In the genomic region with DNA sequence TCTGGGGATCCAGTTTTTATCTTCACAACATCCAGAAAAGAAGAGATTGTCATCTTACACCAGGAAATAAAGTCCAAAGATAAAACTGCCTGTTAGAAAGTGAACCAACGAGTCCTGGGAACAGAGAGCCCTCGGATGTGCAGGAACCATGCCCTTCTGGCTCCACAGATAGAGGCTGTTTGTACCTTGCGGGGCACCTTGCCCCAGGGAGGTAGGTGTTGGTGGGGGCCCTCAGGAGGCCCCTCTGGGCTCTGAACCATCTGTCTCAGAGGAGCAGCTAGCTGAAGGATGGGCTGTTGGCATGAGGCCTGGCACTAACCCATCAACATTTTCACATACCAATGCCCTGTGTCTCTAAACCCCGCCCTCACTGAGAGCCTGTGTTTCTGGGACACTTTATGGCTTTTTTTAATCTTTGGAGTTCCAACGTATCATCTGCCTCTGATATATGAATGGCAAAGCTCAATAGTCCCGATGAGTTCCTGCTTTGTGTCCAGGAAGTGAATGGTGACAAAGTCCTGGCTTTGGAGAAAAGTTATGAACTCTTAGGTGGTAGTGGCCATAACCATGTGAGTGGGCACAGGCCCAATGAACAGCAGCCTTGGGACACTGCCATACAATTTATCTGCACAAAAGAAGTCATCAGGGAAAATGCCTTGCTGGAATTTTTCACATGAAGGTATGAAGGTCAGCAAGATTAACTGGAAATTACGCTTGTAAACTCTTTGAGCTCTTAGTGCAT, we compare ENCODE assay signal across 34 mouse cellular contexts. TPM values are rescaled to one million over a fixed set of nuclear protein-coding genes. Genes with fewer than 3 reads are reported as not detected.
DNase-seq lines count a peak whose midpoint lies in the region; ATAC-seq lines count a peak whose summit lies in the region.
"Had no signal": no experiment of that assay in that cellular context is flagged by ENCODE, and none has a peak within 500 bp of the region (broad histone marks: within the 10 kb centered on the region; RNA-seq: fewer than 3 reads in every experiment).

No protein-coding gene starts in this region.

- 78% methylated on average over 7 of the region's 7 CpGs for WGBS in heart, embryonic 10.5 days
- 75% methylated on average over 7 of the region's 7 CpGs for WGBS in intestine, embryonic 15.5 days

- H3K4me1 ChIP-seq in heart, embryonic 10.5 days: peaks cover 2% of the 10 kb centered on the region; the same call in 1 of the 2 replicates
- H3K4me1 ChIP-seq in intestine, embryonic 15.5 days (replicated peaks): no peaks in the 10 kb centered on the region
- H3K4me1 ChIP-seq: embryonic facial prominence, embryonic 12.5 days; heart, embryonic 12.5 days; hindbrain, embryonic 12.5 days; liver, embryonic 12.5 days; midbrain, embryonic 12.5 days; neural tube, embryonic 12.5 days had no signal

- H3K4me2 ChIP-seq in intestine, embryonic 15.5 days (replicated peaks): no peak overlapping the region
- H3K4me2 ChIP-seq: embryonic facial prominence, embryonic 12.5 days; heart, embryonic 12.5 days; hindbrain, embryonic 12.5 days; liver, embryonic 12.5 days; midbrain, embryonic 12.5 days; neural tube, embryonic 12.5 days had no signal

- H3K4me3 ChIP-seq in heart, embryonic 10.5 days: no peak overlapping the region
- no peak overlapping the region for H3K4me3 ChIP-seq in intestine, embryonic 15.5 days (replicated peaks)
- H3K4me3 ChIP-seq: embryonic facial prominence, embryonic 12.5 days; heart, embryonic 12.5 days; hindbrain, embryonic 12.5 days; liver, embryonic 12.5 days; midbrain, embryonic 12.5 days; myocyte; neural tube, embryonic 12.5 days had no signal

- intact Hi-C loops in heart, postnatal 10 days (cut with DNase I): no loop called here

- ATAC-seq in intestine, embryonic 15.5 days: peak; percentile 81
- ATAC-seq: activated CD4-positive, CD25-positive, alpha-beta regulatory T cell, adult 4 months; forebrain, embryonic 14.5 days; hindbrain, postnatal 0 days; liver, embryonic 12.5 days; liver, postnatal 0 days had no signal

- H3K27me3 ChIP-seq in heart, embryonic 10.5 days (ENCODE audit: insufficient read depth, poor library complexity, severe bottlenecking): no peaks in the 10 kb centered on the region
- H3K27me3 ChIP-seq in intestine, embryonic 15.5 days (replicated peaks): no peaks in the 10 kb centered on the region
- H3K27me3 ChIP-seq: embryonic facial prominence, embryonic 12.5 days; heart, embryonic 12.5 days; hindbrain, embryonic 12.5 days; liver, embryonic 12.5 days; midbrain, embryonic 12.5 days; neural tube, embryonic 12.5 days had no signal

- H3K36me3 ChIP-seq in heart, embryonic 10.5 days: no peaks in the 10 kb centered on the region
- no peaks in the 10 kb centered on the region for H3K36me3 ChIP-seq in intestine, embryonic 15.5 days
- H3K36me3 ChIP-seq: embryonic facial prominence, embryonic 12.5 days; heart, embryonic 12.5 days; hindbrain, embryonic 12.5 days; liver, embryonic 12.5 days; midbrain, embryonic 12.5 days; neural tube, embryonic 12.5 days had no signal

- no peak overlapping the region for H3K9ac ChIP-seq in intestine, embryonic 15.5 days
- H3K9ac ChIP-seq: embryonic facial prominence, embryonic 12.5 days; heart, embryonic 12.5 days; hindbrain, embryonic 12.5 days; liver, embryonic 12.5 days; liver, postnatal 0 days; midbrain, embryonic 12.5 days; neural tube, embryonic 12.5 days had no signal

- H3K9me3 ChIP-seq in heart, embryonic 10.5 days: no peaks in the 10 kb centered on the region
- H3K9me3 ChIP-seq in intestine, embryonic 15.5 days: no peaks in the 10 kb centered on the region
- H3K9me3 ChIP-seq: embryonic facial prominence, embryonic 12.5 days; heart, embryonic 12.5 days; hindbrain, embryonic 12.5 days; liver, embryonic 12.5 days; midbrain, embryonic 12.5 days; neural tube, embryonic 12.5 days had no signal

- peak; percentile 40 to 54 for DNase-seq in heart, postnatal 10 days
- no peak for DNase-seq in heart, embryonic 10.5 days (ENCODE audit: low spot score)
- peak; percentile 55 for DNase-seq in kidney, postnatal 14 days
- no peak for DNase-seq in kidney, adult 11 months
- DNase-seq in layer of hippocampus, adult 18-20 months (ENCODE audit: low spot score in 2 of 2): no peak
- DNase-seq in yolk sac, embryonic 10.5 days (ENCODE audit: low spot score): no peak
- DNase-seq: adrenal gland, postnatal 10 days; B cell, adult 2 months; cerebellum, adult 11-12 months; cerebellum, adult 9-11 months; embryo, embryonic 11 days; gastrocnemius, postnatal 25 days; heart, adult 11 months; layer of hippocampus, postnatal 36 days; left cerebral cortex, postnatal 4 days; liver, postnatal 0 days; lung, postnatal 36 days; right cerebral cortex, adult 18-20 months; thymus, adult 18-20 months; thymus, postnatal 25 days had no signal

- H3K27ac ChIP-seq in heart, embryonic 10.5 days: no peak overlapping the region
- H3K27ac ChIP-seq in intestine, embryonic 15.5 days: 0 out of 2 replicates have a peak overlapping the region, but pooled peaks have one; percentile 33
- H3K27ac ChIP-seq: embryonic facial prominence, embryonic 12.5 days; hindbrain, embryonic 12.5 days; hindbrain, postnatal 0 days; liver, embryonic 12.5 days; midbrain, embryonic 12.5 days; neural tube, embryonic 12.5 days; stomach, postnatal 0 days had no signal

RNA-seq across cellular contexts. Expression of gene Slc9a3, which starts 17.8 kb away (rescaled TPM):
- under 1 TPM; 0.65 to 0.74 TPM for total RNA-seq in heart, postnatal 10 days (2021)
- polyA plus RNA-seq in heart, embryonic 10.5 days (2016; fragmentation: Nextera tagmentation; extraction: Ambion mirVana): 0.04 TPM in 1 of 2 replicates, not detected in the other
- 5.0 and 6.2 TPM in 2 replicates for polyA plus RNA-seq in intestine, embryonic 15.5 days (2015; fragmentation: Nextera tagmentation; extraction: Ambion mirVana)
- 1 to 10 TPM in 1 of 2 experiments, under 1 TPM in 1; 0.77 to 1.3 TPM for total RNA-seq in layer of hippocampus, adult 18-20 months (2021)
- total RNA-seq: megakaryocyte, adult 5-6 weeks had no signal
- polyA plus RNA-seq: activated CD4-positive, CD25-positive, alpha-beta regulatory T cell, adult 4 months; embryonic facial prominence, embryonic 12.5 days; forebrain, embryonic 14.5 days; heart, embryonic 12.5 days; hindbrain, embryonic 12.5 days; liver, embryonic 12.5 days; liver, postnatal 0 days; lung, embryonic 16.5 days had no signal

Comparison
In these comparisons a context has a peak if more than half of its experiments do, and no peak if none do; other contexts are left out.
1. DNase-seq: peak in heart, postnatal 10 days (2 of 2) and kidney, postnatal 14 days (single experiment); none in heart, embryonic 10.5 days (single experiment), kidney, adult 11 months (single experiment), layer of hippocampus, adult 18-20 months (0 of 2) and yolk sac, embryonic 10.5 days (single experiment).